Mouse (Mus musculus) lung, adult 10 weeks (tissue): Measurements from ENCODE around the gene Tcta. TPM values are rescaled to one million over a fixed set of nuclear protein-coding genes. Genes with fewer than 3 reads are reported as not detected.

ENCODE experiments used
- polyA plus RNA-seq: library from polyadenylated mRNA; stranded (reverse); fragments of 350-450 nt; fragmentation: Illumina TruSeq; extraction: RNeasy Lipid Tissue Mini Kit (QIAGEN cat#74804); gene quantifications from one replicate; pipeline ENCODE4 v1.2.3, GENCODE M21; 2014; ENCODE audit warnings: low read depth, low replicate concordance; ENCODE audit not compliant: insufficient read depth

Gene Tcta
- 63.8 TPM for polyA plus RNA-seq

GRCm38 (mm10) chr9:108305629-108306520 is at the start of gene Tcta, which contains the start of gene Rhoa:
Gene Tcta, minus strand, starts transcription at chr9:108306160.
Gene Rhoa, plus strand, starts transcription at chr9:108306129.

GRCm38 (mm10) chr9:108347540-108348289 is 41.8 kb upstream of the Tcta start, which contains the start of gene Usp4:
Gene Usp4, plus strand, starts transcription at chr9:108347853.

GRCm38 (mm10) chr9:108338886-108339781 is 33.2 kb upstream of the Tcta start, which contains the start of gene Gpx1:
Gene Gpx1, plus strand, starts transcription at chr9:108338903.

GRCm38 (mm10) chr9:108296453-108297355 is 9.3 kb downstream of the Tcta start, which contains the start of gene Amt:
Gene Amt, plus strand, starts transcription at chr9:108296853.

GRCm38 (mm10) chr9:108290016-108290750 is 15.8 kb downstream of the Tcta start, which contains the start of gene Nicn1:
Gene Nicn1, plus strand, starts transcription at chr9:108290429.

GRCm38 (mm10) chr9:108263690-108264190 is 42.2 kb downstream of the Tcta start, which contains the start of gene Dag1:
Gene Dag1, minus strand, starts transcription at chr9:108263958.

Other genes with a start within 250 kb of the Tcta start
- 0.99 TPM for gene Mst1, start 225.7 kb downstream of the Tcta start, polyA plus RNA-seq
- 18.4 TPM for gene Rnf123, start 222.8 kb downstream of the Tcta start, polyA plus RNA-seq
- 37.5 TPM for gene Apeh, start 211.6 kb downstream of the Tcta start, polyA plus RNA-seq
- 0.09 TPM for gene Bsn, start 115.8 kb downstream of the Tcta start, polyA plus RNA-seq
- gene Dag1, start 42.2 kb downstream of the Tcta start, polyA plus RNA-seq: 48.3 TPM
- 14.1 TPM for gene Nicn1, start 15.7 kb downstream of the Tcta start, polyA plus RNA-seq
- gene Amt, start 9.3 kb downstream of the Tcta start, polyA plus RNA-seq: 5.4 TPM
- 388 TPM for gene Rhoa, start within 50 bp of the Tcta start, polyA plus RNA-seq
- 781 TPM for gene Gpx1, start 32.7 kb upstream of the Tcta start, polyA plus RNA-seq
- gene Usp4, start 41.7 kb upstream of the Tcta start, polyA plus RNA-seq: 62.5 TPM
- gene 1700102P08Rik, start 86.6 kb upstream of the Tcta start, polyA plus RNA-seq: 0.82 TPM
- gene Ccdc36, start 122.3 kb upstream of the Tcta start, polyA plus RNA-seq: not detected
- gene BC048562, start 130.3 kb upstream of the Tcta start, polyA plus RNA-seq: not detected
- 16.2 TPM for gene Ccdc71, start 154.4 kb upstream of the Tcta start, polyA plus RNA-seq
- 27.7 TPM for gene Klhdc8b, start 155.4 kb upstream of the Tcta start, polyA plus RNA-seq
- 37.0 TPM for gene Lamb2, start 173.6 kb upstream of the Tcta start, polyA plus RNA-seq
- 38.6 TPM for gene Usp19, start 184.4 kb upstream of the Tcta start, polyA plus RNA-seq
- 46.7 TPM for gene Qars, start 201.5 kb upstream of the Tcta start, polyA plus RNA-seq
- 27.9 TPM for gene Qrich1, start 210.6 kb upstream of the Tcta start, polyA plus RNA-seq